Mouse (Mus musculus) limb, embryonic 15.5 days (tissue): ENCODE results near the gene Tomm20. TPM values are rescaled to one million over a fixed set of nuclear protein-coding genes. Genes with fewer than 3 reads are reported as not detected.
"Not testable (repeated sequence)": the region's sequence is repeated elsewhere in the genome, so short reads cannot be mapped to it uniquely, and the experiment has no call there.

Source experiments
- ATAC-seq: fragments of 200-750 bp; cut with Nextera tagmentation; 2 replicates; pipeline ENCODE4 v1.8.0; 2017; ENCODE audit warnings: low read depth, moderate TSS enrichment; ENCODE audit not compliant: insufficient number of reproducible peaks, low FRiP score, low TSS enrichment
- H3K27ac ChIP-seq: fragments of 300-500 bp; sonication (generic); 2 replicates; pipeline ENCODE4 v1.5.1; 2015; ENCODE audit warnings: moderate library complexity, mild to moderate bottlenecking, inconsistent platforms
- H3K27me3 ChIP-seq: fragments of 300-500 bp; sonication (generic); 2 replicates; pipeline ENCODE4 v1.6.1; 2015; ENCODE audit warnings: inconsistent platforms
- H3K36me3 ChIP-seq: fragments of 300-500 bp; sonication (generic); 2 replicates; pipeline ENCODE4 v1.6.1; 2015; ENCODE audit warnings: inconsistent platforms
- H3K4me1 ChIP-seq: fragments of 300-500 bp; sonication (generic); 2 replicates; pipeline ENCODE4 v1.6.1; 2015; ENCODE audit warnings: inconsistent platforms
- H3K4me2 ChIP-seq: fragments of 300-500 bp; sonication (generic); 2 replicates; pipeline ENCODE4 v1.6.1; 2015; ENCODE audit warnings: mild to moderate bottlenecking, inconsistent platforms
- H3K4me3 ChIP-seq: fragments of 300-500 bp; sonication (generic); 2 replicates; pipeline ENCODE4 v1.5.1; 2015; ENCODE audit warnings: mild to moderate bottlenecking, inconsistent platforms
- H3K9ac ChIP-seq: fragments of 300-500 bp; sonication (generic); 2 replicates; pipeline ENCODE4 v1.6.1; 2015; ENCODE audit warnings: inconsistent platforms
- H3K9me3 ChIP-seq: fragments of 300-500 bp; sonication (generic); 2 replicates; pipeline ENCODE4 v1.6.1; 2016; ENCODE audit warnings: inconsistent platforms
- WGBS: fragments of 180-500 bp; shearing (Covaris S2); methylation state at CpG from one replicate; pipeline ENCODE4 v1.1.7; 2015; 5-methylcytosine and 5-hydroxymethylcytosine counted together
- polyA plus RNA-seq: library from polyadenylated mRNA; unstranded; fragments of >200 nt; fragmentation: Nextera tagmentation; extraction: Ambion mirVana; gene quantifications from 2 replicates; pipeline ENCODE4 v1.2.1, GENCODE M21; 2015

The Tomm20 gene
- polyA plus RNA-seq, 1 experiment from 2014 or later, result 185 TPM

GRCm38 (mm10) chr8:126914107-126914490 is 31.5 kb downstream of the Tomm20 start:
- not testable (repeated sequence) for H3K4me2 ChIP-seq, ATAC-seq, H3K36me3 ChIP-seq, H3K9me3 ChIP-seq, H3K9ac ChIP-seq, H3K4me3 ChIP-seq, H3K27me3 ChIP-seq
- Histone ChIP-seq H3K27ac (peak overlapping the region; percentile 81; the same call in 1 of the 2 replicates), H3K4me1 (peaks cover 33% of the 10 kb centered on the region)
- WGBS, result 57% methylated on average over 10 of the region's 10 CpGs

GRCm38 (mm10) chr8:126913241-126914106 is 32.2 kb downstream of the Tomm20 start:
- 22% methylated on average over 12 of the region's 12 CpGs for WGBS
- no peak overlapping the region for H3K4me2 ChIP-seq
- H3K9ac ChIP-seq, result no peak overlapping the region
- H3K27me3 ChIP-seq, result no peaks in the 10 kb centered on the region
- peaks cover 38% of the 10 kb centered on the region for H3K4me1 ChIP-seq
- H3K4me3 ChIP-seq, result no peak overlapping the region
- peak; percentile 80 for ATAC-seq
- H3K9me3 ChIP-seq, result no peaks in the 10 kb centered on the region
- H3K27ac ChIP-seq, result peak overlapping the region; percentile 81
- no peaks in the 10 kb centered on the region for H3K36me3 ChIP-seq

- 52% methylated on average over 10 of the region's 10 CpGs for WGBS
- no peak for ATAC-seq
- Histone ChIP-seq H3K36me3 (no peaks in the 10 kb centered on the region), H3K4me3 (no peak overlapping the region), H3K27me3 (no peaks in the 10 kb centered on the region), H3K27ac (no peak overlapping the region; the same call in 1 of the 2 replicates), H3K4me1 (peaks cover 29% of the 10 kb centered on the region), H3K9me3 (no peaks in the 10 kb centered on the region), H3K4me2 (no peak overlapping the region), H3K9ac (no peak overlapping the region)
Observed at GRCm38 (mm10) chr8:126909371-126909802, 36.3 kb downstream of the Tomm20 start.

- Histone ChIP-seq H3K36me3 (no peaks in the 10 kb centered on the region), H3K27me3 (no peaks in the 10 kb centered on the region), H3K9me3 (no peaks in the 10 kb centered on the region), H3K9ac (no peak overlapping the region), H3K4me1 (peaks cover 27% of the 10 kb centered on the region), H3K4me2 (no peak overlapping the region), H3K27ac (no peak overlapping the region), H3K4me3 (no peak overlapping the region)
- no peak for ATAC-seq
- WGBS, result 54% methylated on average over 6 of the region's 6 CpGs
Observed at GRCm38 (mm10) chr8:126908805-126909204, 36.8 kb downstream of the Tomm20 start.

GRCm38 (mm10) chr8:126907968-126908367 is 37.7 kb downstream of the Tomm20 start:
- ATAC-seq, result no peak
- WGBS, result 64% methylated on average over 9 of the region's 9 CpGs
- no peak overlapping the region for H3K9ac ChIP-seq

GRCm38 (mm10) chr8:126907374-126907773 is 38.3 kb downstream of the Tomm20 start:
- Histone ChIP-seq H3K9me3 (no peaks in the 10 kb centered on the region), H3K27me3 (no peaks in the 10 kb centered on the region), H3K27ac (no peak overlapping the region), H3K4me3 (no peak overlapping the region), H3K9ac (no peak overlapping the region), H3K36me3 (no peaks in the 10 kb centered on the region), H3K4me2 (no peak overlapping the region), H3K4me1 (peaks cover 17% of the 10 kb centered on the region)
- ATAC-seq, result no peak
- 74% methylated on average over 3 of the region's 3 CpGs for WGBS

More at GRCm38 (mm10) chr8:126907968-126908367, 37.7 kb downstream of the Tomm20 start:
- Histone ChIP-seq H3K4me3 (no peak overlapping the region), H3K27me3 (no peaks in the 10 kb centered on the region), H3K4me1 (peaks cover 19% of the 10 kb centered on the region), H3K27ac (peak overlapping the region; percentile 38; the same call in 1 of the 2 replicates), H3K36me3 (no peaks in the 10 kb centered on the region), H3K4me2 (no peak overlapping the region), H3K9me3 (no peaks in the 10 kb centered on the region)

- 89% methylated on average over 3 of the region's 3 CpGs for WGBS
- Histone ChIP-seq H3K4me1 (peaks cover 18% of the 10 kb centered on the region), H3K4me2 (no peak overlapping the region), H3K4me3 (no peak overlapping the region), H3K27me3 (no peaks in the 10 kb centered on the region), H3K9ac (no peak overlapping the region), H3K27ac (no peak overlapping the region), H3K9me3 (no peaks in the 10 kb centered on the region), H3K36me3 (no peaks in the 10 kb centered on the region)
- ATAC-seq, result no peak
Observed at GRCm38 (mm10) chr8:126905387-126905786, 40.3 kb downstream of the Tomm20 start.

- H3K4me1 ChIP-seq, result peaks cover 13% of the 10 kb centered on the region; the same call in 1 of the 2 replicates
- WGBS, result 89% methylated on average over 9 of the region's 9 CpGs
- H3K9ac ChIP-seq, result no peak overlapping the region
- no peaks in the 10 kb centered on the region for H3K36me3 ChIP-seq
- no peaks in the 10 kb centered on the region for H3K27me3 ChIP-seq
- H3K4me2 ChIP-seq, result no peak overlapping the region
- no peak for ATAC-seq
- H3K27ac ChIP-seq, result no peak overlapping the region
- H3K4me3 ChIP-seq, result no peak overlapping the region
- H3K9me3 ChIP-seq, result no peaks in the 10 kb centered on the region
Observed at GRCm38 (mm10) chr8:126903927-126904326, 41.7 kb downstream of the Tomm20 start.

GRCm38 (mm10) chr8:126903224-126903895 is 42.3 kb downstream of the Tomm20 start:
- no peak overlapping the region for H3K9ac ChIP-seq
- WGBS, result 52% methylated on average over 9 of the region's 9 CpGs
- ATAC-seq, result no peak
- no peak overlapping the region for H3K27ac ChIP-seq
- H3K4me1 ChIP-seq, result peaks cover 9% of the 10 kb centered on the region; the same call in 1 of the 2 replicates
- no peaks in the 10 kb centered on the region for H3K9me3 ChIP-seq
- no peaks in the 10 kb centered on the region for H3K36me3 ChIP-seq
- H3K4me3 ChIP-seq, result no peak overlapping the region
- no peak overlapping the region for H3K4me2 ChIP-seq
- H3K27me3 ChIP-seq, result no peaks in the 10 kb centered on the region

- Histone ChIP-seq H3K9ac (no peak overlapping the region), H3K4me2 (no peak overlapping the region), H3K27ac (no peak overlapping the region), H3K27me3 (no peaks in the 10 kb centered on the region), H3K4me3 (no peak overlapping the region), H3K4me1 (peaks cover 5% of the 10 kb centered on the region; the same call in 1 of the 2 replicates), H3K36me3 (no peaks in the 10 kb centered on the region), H3K9me3 (no peaks in the 10 kb centered on the region)
- ATAC-seq, result no peak
- 87% methylated on average over 1 of the region's 1 CpGs for WGBS
Observed at GRCm38 (mm10) chr8:126901612-126902011, 44.0 kb downstream of the Tomm20 start.

GRCm38 (mm10) chr8:126901049-126901448 is 44.6 kb downstream of the Tomm20 start:
- Histone ChIP-seq H3K27ac (no peak overlapping the region), H3K36me3 (no peaks in the 10 kb centered on the region), H3K4me3 (no peak overlapping the region), H3K4me1 (peaks cover 5% of the 10 kb centered on the region; the same call in 1 of the 2 replicates), H3K27me3 (no peaks in the 10 kb centered on the region), H3K4me2 (no peak overlapping the region), H3K9me3 (no peaks in the 10 kb centered on the region), H3K9ac (no peak overlapping the region)
- ATAC-seq, result no peak
- WGBS, result 50% methylated on average over 2 of the region's 2 CpGs

- H3K4me2 ChIP-seq, result no peak overlapping the region
- H3K4me1 ChIP-seq, result peaks cover 14% of the 10 kb centered on the region
- H3K36me3 ChIP-seq, result no peaks in the 10 kb centered on the region
- WGBS, result 32% methylated on average over 6 of the region's 6 CpGs
- no peak overlapping the region for H3K4me3 ChIP-seq
- H3K9ac ChIP-seq, result no peak overlapping the region
- 0 out of 2 replicates have a peak, but pooled peaks have one; percentile 74 for ATAC-seq
- H3K27ac ChIP-seq, result peak overlapping the region; percentile 35; the same call in 1 of the 2 replicates
- no peaks in the 10 kb centered on the region for H3K9me3 ChIP-seq
- H3K27me3 ChIP-seq, result no peaks in the 10 kb centered on the region
Observed at GRCm38 (mm10) chr8:126895133-126895532, 50.5 kb downstream of the Tomm20 start.
